Mouse (Mus musculus) liver, adult 2 months (tissue): ENCODE measurements at regions not wholly inside any gene's neighbourhood (a gene's known extent, or its start where the extent isn't known, plus 50 kb on each side); places are given as distances from the start of the nearest gene placed in this dataset.

Experiments used
- DNase-seq: peaks from one replicate; pipeline ENCODE4 v3.0.0-alpha.2; 2011; ENCODE audit warnings: low read depth, low spot score; ENCODE audit errors: extremely low read depth
- H3K27ac ChIP-seq: fragments of 200-500 bp; replicated peaks from 2 replicates; pipeline ENCODE4 v1.5.1; 2012; ENCODE audit warnings: low read depth, mild to moderate bottlenecking, control low read depth, inconsistent platforms, low read length; ENCODE audit not compliant: insufficient read depth
- H3K27me3 ChIP-seq: fragments of 200-500 bp; 2 replicates; pipeline ENCODE4 v1.6.1; 2012; ENCODE audit warnings: mild to moderate bottlenecking, moderate library complexity, low read length, inconsistent platforms; ENCODE audit not compliant: control insufficient read depth, insufficient read depth
- H3K36me3 ChIP-seq: fragments of 200-500 bp; 2 replicates; pipeline ENCODE4 v1.6.1; 2012; ENCODE audit warnings: low read length, inconsistent platforms; ENCODE audit not compliant: control insufficient read depth, insufficient read depth
- H3K4me1 ChIP-seq: fragments of 200-500 bp; 2 replicates; pipeline ENCODE4 v1.6.1; 2011; ENCODE audit warnings: low read length; ENCODE audit not compliant: control insufficient read depth, insufficient read depth
- H3K4me3 ChIP-seq: fragments of 200-500 bp; 2 replicates; pipeline ENCODE4 v1.5.1; 2011; ENCODE audit warnings: low read depth, mild to moderate bottlenecking, control low read depth, low read length, moderate library complexity; ENCODE audit not compliant: insufficient read depth
- H3K79me2 ChIP-seq: fragments of 200-500 bp; 2 replicates; pipeline ENCODE4 v1.6.1; 2012; ENCODE audit warnings: inconsistent platforms, mild to moderate bottlenecking, low read length, moderate library complexity; ENCODE audit not compliant: control insufficient read depth, insufficient read depth
- H3K9ac ChIP-seq: fragments of 200-500 bp; 2 replicates; pipeline ENCODE4 v1.6.1; 2012; ENCODE audit warnings: low read depth, mild to moderate bottlenecking, control low read depth, inconsistent platforms, low read length
- CTCF ChIP-seq: fragments of 200-500 bp; IDR thresholded peaks from 2 replicates; pipeline ENCODE4 v1.5.1; 2011; ENCODE audit warnings: low read depth, low read length, control low read depth
- POLR2A ChIP-seq: fragments of 200-500 bp; IDR thresholded peaks from 2 replicates; pipeline ENCODE4 v1.6.1; 2011; ENCODE audit warnings: low read length, control low read depth; ENCODE audit not compliant: insufficient read depth; ENCODE audit errors: extremely low read depth
- WGBS: fragments of 180-500 bp; shearing (Covaris S2); methylation state at CpG from one replicate; pipeline ENCODE4 v1.1.7; 2018; 5-methylcytosine and 5-hydroxymethylcytosine counted together

DNA sequence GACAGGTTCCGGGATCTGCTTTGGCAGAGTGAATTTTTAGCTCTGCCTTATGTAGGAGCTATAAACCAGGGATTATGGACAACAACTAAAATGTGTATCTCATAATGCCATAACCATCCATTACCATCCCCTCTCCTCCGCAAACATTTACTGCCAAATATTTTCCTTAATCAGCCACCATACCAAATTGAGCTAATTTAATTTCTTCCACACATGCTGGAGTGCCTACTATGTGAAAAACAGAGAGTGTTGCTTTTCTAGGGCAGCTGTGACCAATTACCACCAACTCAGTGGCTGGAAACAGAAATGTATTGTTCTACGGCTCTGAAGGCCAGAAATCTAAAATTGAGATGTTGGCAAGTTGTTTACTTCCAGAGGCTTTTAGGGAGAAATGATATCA is 506.0 kb upstream of the Fam92a start:
- H3K4me1 ChIP-seq: no peaks in the 10 kb centered on the region
- no peaks in the 10 kb centered on the region for H3K36me3 ChIP-seq
- no peak overlapping the region for H3K27ac ChIP-seq
- DNase-seq: no peak
- no peak overlapping the region for H3K4me3 ChIP-seq
- 93% methylated on average over 3 of the region's 3 CpGs for WGBS
- no peaks in the 10 kb centered on the region for H3K27me3 ChIP-seq
- no peak overlapping the region for H3K9ac ChIP-seq
- TF ChIP-seq POLR2A (no peak), CTCF (no peak)
- no peaks in the 10 kb centered on the region for H3K79me2 ChIP-seq

DNA sequence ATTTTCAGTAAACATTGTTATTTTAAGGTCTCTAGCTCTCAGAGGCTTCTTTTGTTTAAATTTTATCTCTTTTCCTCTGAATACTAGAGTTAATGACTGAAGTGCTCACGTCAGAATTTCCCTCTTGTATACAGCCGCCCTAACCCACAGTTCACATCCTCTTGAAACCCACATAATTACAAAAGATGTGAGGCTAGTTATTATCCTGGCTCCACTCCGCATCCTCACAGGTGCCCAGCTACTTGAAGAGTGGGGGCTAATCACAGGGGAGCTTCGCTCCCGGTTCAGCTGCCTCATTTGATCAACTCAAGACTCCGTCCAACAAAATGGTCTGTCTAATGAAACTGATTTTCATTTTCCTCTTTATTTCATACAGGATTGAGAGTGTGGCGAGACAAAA is 499.6 kb upstream of the Fam92a start:
- 79% methylated on average over 7 of the region's 7 CpGs for WGBS
- no peak for TF ChIP-seq CTCF
- no peak for TF ChIP-seq POLR2A
- no peaks in the 10 kb centered on the region for H3K79me2 ChIP-seq
- H3K36me3 ChIP-seq: no peaks in the 10 kb centered on the region
- H3K27ac ChIP-seq: no peak overlapping the region
- no peak overlapping the region for H3K4me3 ChIP-seq
- H3K4me1 ChIP-seq: no peaks in the 10 kb centered on the region
- H3K9ac ChIP-seq: no peak overlapping the region
- no peak for DNase-seq
- no peaks in the 10 kb centered on the region for H3K27me3 ChIP-seq

DNA sequence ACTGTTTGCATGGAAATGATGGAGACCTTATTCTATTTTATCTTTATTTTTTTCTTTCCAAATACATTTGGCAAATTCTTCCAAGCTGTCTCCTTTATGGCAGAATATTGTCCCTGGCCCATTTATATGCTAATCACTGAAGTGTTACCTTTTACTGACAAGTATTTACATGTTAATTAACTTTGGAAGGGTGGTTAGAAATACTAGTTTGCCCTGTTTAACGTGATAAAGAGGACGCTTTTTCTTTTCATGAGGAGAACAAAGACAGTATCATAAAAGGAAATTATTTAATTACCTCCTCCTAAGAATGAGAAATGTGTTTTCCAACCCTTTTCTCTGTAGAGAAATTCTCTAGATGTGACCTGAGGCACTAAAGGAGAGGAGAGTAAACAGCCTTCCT is 491.4 kb upstream of the Fam92a start:
- Histone ChIP-seq H3K36me3 (no peaks in the 10 kb centered on the region), H3K9ac (no peak overlapping the region), H3K4me1 (no peaks in the 10 kb centered on the region), H3K4me3 (no peak overlapping the region), H3K79me2 (no peaks in the 10 kb centered on the region), H3K27ac (no peak overlapping the region), H3K27me3 (no peaks in the 10 kb centered on the region)
- WGBS: 32% methylated on average over 2 of the region's 2 CpGs
- no peak for DNase-seq
- TF ChIP-seq CTCF (no peak), POLR2A (no peak)

DNA sequence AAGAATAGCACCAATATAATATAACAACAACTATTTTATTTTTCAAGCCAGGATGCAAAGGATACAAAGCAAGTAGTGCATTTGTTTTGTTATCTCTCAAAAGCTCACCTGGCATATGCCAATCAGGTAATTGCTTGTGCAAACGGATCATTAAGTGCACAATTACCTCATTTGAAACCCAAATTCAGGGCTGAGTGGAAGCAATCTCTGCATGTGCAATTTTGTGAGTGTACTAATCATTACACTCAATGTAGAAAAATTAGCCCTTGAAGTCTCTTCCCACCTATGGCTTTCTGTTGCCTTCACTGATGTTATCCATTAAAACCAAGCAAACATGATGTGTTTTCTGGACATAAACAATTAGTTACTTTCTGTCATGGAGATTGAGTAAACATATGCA is 490.9 kb upstream of the Fam92a start:
- DNase-seq: no peak
- Histone ChIP-seq H3K36me3 (no peaks in the 10 kb centered on the region), H3K79me2 (no peaks in the 10 kb centered on the region), H3K27ac (no peak overlapping the region), H3K9ac (no peak overlapping the region), H3K4me1 (no peaks in the 10 kb centered on the region), H3K27me3 (no peaks in the 10 kb centered on the region), H3K4me3 (no peak overlapping the region)
- 58% methylated on average over 1 of the region's 1 CpGs for WGBS
- TF ChIP-seq POLR2A: no peak
- no peak for TF ChIP-seq CTCF

DNA sequence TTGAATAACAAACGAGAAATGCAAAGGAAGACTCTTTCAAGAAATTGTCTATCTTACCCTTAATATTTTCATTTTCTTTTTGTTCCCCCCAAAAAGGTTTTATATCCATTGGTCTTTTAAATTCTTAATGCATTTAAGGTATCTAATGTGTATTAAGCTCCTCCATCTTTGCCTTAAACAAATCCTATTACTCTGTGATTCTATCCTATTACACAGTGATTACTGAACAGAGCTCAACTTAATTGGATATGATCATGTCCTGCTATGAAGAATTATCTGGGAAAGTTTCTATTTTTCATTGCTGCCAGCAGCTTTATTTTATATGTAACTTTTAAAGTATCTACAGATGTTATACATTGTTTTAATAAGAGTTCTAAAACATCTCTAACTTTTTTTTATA is 487.3 kb upstream of the Fam92a start:
- DNase-seq: no peak
- H3K9ac ChIP-seq: no peak overlapping the region
- TF ChIP-seq CTCF: no peak
- TF ChIP-seq POLR2A: no peak
- 65% methylated on average over 1 of the region's 1 CpGs for WGBS
- H3K36me3 ChIP-seq: no peaks in the 10 kb centered on the region
- H3K4me3 ChIP-seq: no peak overlapping the region
- no peaks in the 10 kb centered on the region for H3K79me2 ChIP-seq
- no peaks in the 10 kb centered on the region for H3K4me1 ChIP-seq
- no peaks in the 10 kb centered on the region for H3K27me3 ChIP-seq
- H3K27ac ChIP-seq: no peak overlapping the region

DNA sequence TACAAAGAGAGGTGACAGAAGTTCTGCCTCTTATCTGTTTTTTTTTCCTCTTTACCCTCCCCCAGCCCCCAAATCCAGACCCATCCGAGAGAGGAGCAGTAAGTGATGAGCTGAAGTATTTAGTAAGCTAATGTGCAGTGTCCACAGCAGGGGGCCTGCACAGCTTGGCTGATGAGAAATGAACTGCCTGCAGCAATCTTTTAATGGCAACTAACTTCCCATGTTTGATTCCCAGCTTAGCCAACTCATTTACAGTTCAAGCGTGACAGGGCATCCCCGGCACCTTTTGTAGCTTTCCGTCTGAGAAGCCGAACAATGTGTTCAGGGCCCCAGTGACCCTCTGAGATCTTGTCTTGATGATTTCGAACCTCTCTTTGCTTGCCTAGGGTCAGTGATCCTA is 486.8 kb upstream of the Fam92a start:
- H3K36me3 ChIP-seq: no peaks in the 10 kb centered on the region
- H3K27me3 ChIP-seq: no peaks in the 10 kb centered on the region
- TF ChIP-seq POLR2A (no peak), CTCF (no peak)
- WGBS: 61% methylated on average over 6 of the region's 6 CpGs
- no peak for DNase-seq
- no peaks in the 10 kb centered on the region for H3K4me1 ChIP-seq
- no peak overlapping the region for H3K9ac ChIP-seq
- H3K79me2 ChIP-seq: no peaks in the 10 kb centered on the region
- H3K4me3 ChIP-seq: no peak overlapping the region
- H3K27ac ChIP-seq: no peak overlapping the region
